Mouse (Mus musculus): ENCODE data around the gene Chd2.

DNA sequence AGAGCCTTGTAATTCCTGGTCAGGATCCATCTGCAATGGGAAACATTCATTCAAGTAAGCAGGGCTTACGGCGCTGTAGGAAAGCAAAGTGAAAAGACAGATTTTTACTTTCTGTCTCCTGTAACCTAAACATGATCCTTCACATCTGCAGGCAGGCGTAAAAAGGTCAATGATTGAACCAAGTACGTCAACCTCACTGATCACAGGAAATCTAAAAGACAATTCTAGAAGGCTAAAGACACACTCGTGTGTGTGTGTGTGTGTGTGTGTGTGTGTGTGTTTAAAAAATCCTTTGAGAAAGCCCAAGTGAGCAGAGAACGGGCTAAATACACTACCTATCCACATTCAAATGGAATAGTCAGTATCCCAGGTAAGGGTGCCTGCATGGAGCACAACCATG is 60.5 kb downstream of the Chd2 start:
- no peak for TF ChIP-seq POLR2A (IDR thresholded peaks at IDR 0.05; ENCODE audit: extremely low read depth, insufficient read depth, low read length)
- no peak for TF ChIP-seq CTCF (IDR thresholded peaks at IDR 0.05; ENCODE audit: low read depth, low read length)

All from liver, adult 2 months (tissue).